Mouse (Mus musculus): ENCODE results near the gene Tmem223. TPM values are rescaled to one million over a fixed set of nuclear protein-coding genes. Genes with fewer than 3 reads are reported as not detected.
A peak's percentile ranks its signal among the peaks of the same experiment; 100 is the strongest.

Tmem223 gene
- total and polyA plus RNA-seq, 3 experiments, result 7.5 to 23.2 TPM; not detected in 1

DNA sequence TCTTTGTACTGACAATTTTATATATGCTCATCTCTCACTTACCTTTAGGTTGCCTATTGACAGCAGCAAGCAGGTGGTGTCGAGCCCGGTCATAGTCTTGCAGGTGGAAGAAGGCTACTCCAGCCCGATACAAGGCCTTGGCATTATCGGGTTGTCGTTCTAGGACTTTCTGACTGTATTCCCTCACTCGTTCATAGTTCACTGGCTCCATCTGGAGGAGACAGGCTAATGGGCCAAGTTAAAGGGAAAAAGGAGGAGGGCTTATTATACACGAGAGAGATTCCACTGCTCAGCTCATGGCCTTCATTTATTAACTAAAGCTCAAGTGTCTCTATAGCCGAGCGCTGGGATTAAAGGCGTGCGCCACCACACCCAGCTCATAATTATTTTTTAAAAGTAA lies 45.0 kb downstream of the Tmem223 start:
- Histone ChIP-seq H3K9ac (ENCODE audit: control insufficient read depth, low read depth, low read length, poor library complexity, severe bottlenecking) (no peak overlapping the region), H3K27me3 (ENCODE audit: control insufficient read depth in 1 of 2, insufficient read depth in 2 of 2, low read length in 2 of 2) (no peaks in the 10 kb centered on the region), H3K36me3 (ENCODE audit: control insufficient read depth in 1 of 2, insufficient read depth in 2 of 2, low read length in 2 of 2) (peaks cover 16% of the 10 kb centered on the region in 2 experiments; a peak in 3 of 4 replicates), H3K4me3 (ENCODE audit: control insufficient read depth in 1 of 2, insufficient read depth in 1 of 2, low read depth in 2 of 2, low read length in 2 of 2) (no peak overlapping the region), H3K27ac (ENCODE audit: control insufficient read depth, low read depth, low read length) (no peak overlapping the region), H3K9me3 (replicated peaks; ENCODE audit: insufficient read depth, low read length) (no peaks in the 10 kb centered on the region), H3K4me1 (ENCODE audit: control insufficient read depth in 1 of 2, insufficient read depth in 2 of 2, low read length in 2 of 2) (peaks cover 3 to 11% of the 10 kb centered on the region in 2 experiments; a peak in 3 of 4 replicates), H3K79me2 (ENCODE audit: control insufficient read depth, insufficient read depth, low read length, poor library complexity) (peaks cover 27% of the 10 kb centered on the region)
- DNase-seq (ENCODE audit: low read depth, low spot score), result no peak
- TF ChIP-seq ELF1 (IDR thresholded peaks at IDR 0.05; ENCODE audit: low read depth, low read length) (no peak), TCF12 (IDR thresholded peaks at IDR 0.05; ENCODE audit: low read depth, low read length) (no peak)

DNA sequence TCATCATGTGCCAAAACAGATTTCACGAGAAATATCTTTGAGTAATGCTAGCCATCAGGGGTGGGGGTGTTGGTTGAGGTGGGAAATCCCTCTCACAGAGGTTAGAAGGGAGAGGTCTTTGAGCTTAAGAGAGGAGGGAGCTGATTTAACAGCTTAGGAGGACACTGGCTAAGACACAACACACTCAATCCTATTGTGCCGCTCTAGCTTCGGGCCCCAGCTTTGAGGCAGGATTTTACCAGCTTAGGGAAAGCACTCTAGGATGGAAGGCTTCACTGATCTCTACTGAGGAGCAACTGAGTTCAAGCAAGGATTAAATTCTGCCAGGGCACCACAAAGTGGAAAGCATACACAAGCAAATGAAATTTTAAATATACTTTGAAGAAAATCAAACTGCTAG lies 46.2 kb downstream of the Tmem223 start:
- H3K27ac ChIP-seq (ENCODE audit: control insufficient read depth, low read depth, low read length), result no peak overlapping the region
- TF ChIP-seq MAFK (IDR thresholded peaks at IDR 0.05; ENCODE audit: borderline replicate concordance, low read depth, low read length), result no peak
- TF ChIP-seq MAZ (IDR thresholded peaks at IDR 0.05; ENCODE audit: low read depth, low read length), result no peak
- no peak for TF ChIP-seq RCOR1 (IDR thresholded peaks at IDR 0.05; ENCODE audit: low read depth, low read length)
- no peak for TF ChIP-seq USF1 (IDR thresholded peaks at IDR 0.05; ENCODE audit: low read depth, low read length)
- no peak for TF ChIP-seq MXI1 (IDR thresholded peaks at IDR 0.05; ENCODE audit: low read depth, low read length)
- TF ChIP-seq MEF2A (IDR thresholded peaks at IDR 0.05; ENCODE audit: extremely low read depth, insufficient replicate concordance, low read depth, low read length, poor library complexity, severe bottlenecking), result no peak
- no peak for TF ChIP-seq ZC3H11A (IDR thresholded peaks at IDR 0.05; ENCODE audit: low read depth, low read length)
- TF ChIP-seq BHLHE40 (IDR thresholded peaks at IDR 0.05; ENCODE audit: borderline replicate concordance, low read depth, low read length), result no peak

DNA sequence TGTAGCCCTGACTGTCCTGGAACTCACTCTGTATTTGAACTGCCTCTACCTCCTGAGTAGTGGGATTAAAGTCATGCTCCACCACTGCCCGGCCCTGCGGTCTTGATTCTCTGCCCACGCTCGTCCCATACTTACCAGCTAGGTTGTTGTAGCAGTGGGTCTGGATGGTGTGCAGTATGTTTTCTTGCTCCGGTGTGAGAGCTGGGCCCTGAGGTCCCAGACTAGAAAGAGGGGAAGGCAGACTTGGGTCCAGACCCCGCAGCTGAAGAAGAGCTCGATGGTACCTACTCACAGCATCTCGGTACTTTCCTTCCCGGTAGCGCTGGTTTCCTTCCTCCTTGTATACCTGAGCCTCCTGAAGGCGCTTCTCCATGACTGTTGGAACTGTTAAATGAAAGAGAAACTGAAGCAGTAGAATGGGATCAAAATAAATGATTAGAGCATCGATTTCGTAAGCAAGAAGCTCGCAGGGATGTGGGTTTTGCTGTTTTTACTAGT lies 47.6 kb downstream of the Tmem223 start:
- Histone ChIP-seq H3K4me1 (ENCODE audit: control insufficient read depth in 1 of 2, insufficient read depth in 2 of 2, low read length in 2 of 2) (peaks cover 5 to 11% of the 10 kb centered on the region in 2 experiments; a peak in 3 of 4 replicates), H3K27ac (ENCODE audit: control insufficient read depth, low read depth, low read length) (peak overlapping the region; percentile 98), H3K27me3 (ENCODE audit: control insufficient read depth in 1 of 2, insufficient read depth in 2 of 2, low read length in 2 of 2) (no peaks in the 10 kb centered on the region), H3K9me3 (replicated peaks; ENCODE audit: insufficient read depth, low read length) (no peaks in the 10 kb centered on the region), H3K4me3 (ENCODE audit: control insufficient read depth in 1 of 2, insufficient read depth in 1 of 2, low read depth in 2 of 2, low read length in 2 of 2) (peak overlapping the region; percentile 78), H3K9ac (ENCODE audit: control insufficient read depth, low read depth, low read length, poor library complexity, severe bottlenecking) (peak overlapping the region; percentile 88), H3K36me3 (ENCODE audit: control insufficient read depth in 1 of 2, insufficient read depth in 2 of 2, low read length in 2 of 2) (peaks cover 7 to 31% of the 10 kb centered on the region in 2 experiments), H3K79me2 (ENCODE audit: control insufficient read depth, insufficient read depth, low read length, poor library complexity) (peaks cover 51% of the 10 kb centered on the region)
- DNase-seq (ENCODE audit: low read depth, low spot score), result peak; percentile 54
- TF ChIP-seq GABPA (IDR thresholded peaks at IDR 0.05; ENCODE audit: low read depth, low read length) (no peak), ZNF384 (IDR thresholded peaks at IDR 0.05; ENCODE audit: low read depth, low read length) (no peak), NRF1 (IDR thresholded peaks at IDR 0.05; ENCODE audit: insufficient read depth, low read depth, low read length, poor library complexity, severe bottlenecking) (no peak), ZMIZ1 (IDR thresholded peaks at IDR 0.05; ENCODE audit: low read depth, low read length) (peak; percentile 23; the same call in 1 of the 2 replicates), CHD1 (IDR thresholded peaks at IDR 0.05; ENCODE audit: low read depth, low read length) (no peak; the same call in 1 of the 2 replicates)

More for the DNA sequence above, 46.2 kb downstream of the Tmem223 start:
- Histone ChIP-seq H3K36me3 (ENCODE audit: control insufficient read depth in 1 of 2, insufficient read depth in 2 of 2, low read length in 2 of 2) (peaks cover 11 to 19% of the 10 kb centered on the region in 2 experiments; a peak in 3 of 4 replicates), H3K79me2 (ENCODE audit: control insufficient read depth, insufficient read depth, low read length, poor library complexity) (peaks cover 39% of the 10 kb centered on the region), H3K27me3 (ENCODE audit: control insufficient read depth in 1 of 2, insufficient read depth in 2 of 2, low read length in 2 of 2) (no peaks in the 10 kb centered on the region), H3K9me3 (replicated peaks; ENCODE audit: insufficient read depth, low read length) (no peaks in the 10 kb centered on the region), H3K4me3 (ENCODE audit: control insufficient read depth in 1 of 2, insufficient read depth in 1 of 2, low read depth in 2 of 2, low read length in 2 of 2) (peak overlapping the region in 1 of 2 experiments; percentile 8; a peak in 1 of 4 replicates), H3K4me1 (ENCODE audit: control insufficient read depth in 1 of 2, insufficient read depth in 2 of 2, low read length in 2 of 2) (peaks cover 3 to 11% of the 10 kb centered on the region in 2 experiments; a peak in 3 of 4 replicates), H3K9ac (ENCODE audit: control insufficient read depth, low read depth, low read length, poor library complexity, severe bottlenecking) (peak overlapping the region; percentile 21)
- no peak for DNase-seq (ENCODE audit: low read depth, low spot score)

All from MEL (cell line).